Mouse (Mus musculus) left cerebral cortex, adult 9 months (tissue): ENCODE measurements around the gene Slc25a21.

Experiments used
- DNase-seq, 2 experiments: peaks; one replicate each; pipeline ENCODE4 v3.0.0; 2022; ENCODE audit warnings: low spot score in 2 of 2

The Slc25a21 gene

DNA sequence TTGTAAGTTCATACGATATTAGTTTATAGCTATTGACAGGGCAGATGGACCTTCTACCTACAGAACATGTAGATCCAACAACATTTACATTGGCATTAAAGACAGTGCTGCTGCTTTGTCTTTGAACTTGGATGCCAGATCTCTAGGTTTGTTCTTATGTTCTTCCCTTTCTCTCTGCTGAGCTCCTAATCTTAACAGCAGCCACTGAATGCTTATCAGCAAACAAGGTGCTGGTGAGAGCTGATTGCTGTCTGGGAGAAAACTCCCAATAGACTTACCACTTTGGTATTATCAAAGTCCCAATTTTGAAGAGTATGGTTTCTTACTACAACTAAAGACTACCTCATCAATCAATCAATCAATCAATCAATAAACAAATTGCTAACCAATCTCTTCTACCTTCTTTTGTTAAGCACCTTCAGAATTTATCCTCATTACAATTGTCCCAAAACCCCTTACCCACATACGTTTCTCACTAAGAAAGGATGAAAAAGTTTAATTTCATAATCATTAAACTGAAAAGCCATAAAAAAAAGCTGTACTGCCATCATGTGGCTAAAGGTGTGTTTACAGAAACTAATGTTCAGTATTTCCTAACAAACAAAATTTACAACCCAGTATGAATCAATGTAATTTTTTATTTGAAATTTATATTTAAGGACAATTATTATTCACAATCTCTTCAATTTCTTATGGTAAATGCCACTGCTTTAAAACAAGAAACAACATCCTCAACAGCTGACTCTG is 12.7 kb downstream of the Slc25a21 start:
- DNase-seq, result no peak

DNA sequence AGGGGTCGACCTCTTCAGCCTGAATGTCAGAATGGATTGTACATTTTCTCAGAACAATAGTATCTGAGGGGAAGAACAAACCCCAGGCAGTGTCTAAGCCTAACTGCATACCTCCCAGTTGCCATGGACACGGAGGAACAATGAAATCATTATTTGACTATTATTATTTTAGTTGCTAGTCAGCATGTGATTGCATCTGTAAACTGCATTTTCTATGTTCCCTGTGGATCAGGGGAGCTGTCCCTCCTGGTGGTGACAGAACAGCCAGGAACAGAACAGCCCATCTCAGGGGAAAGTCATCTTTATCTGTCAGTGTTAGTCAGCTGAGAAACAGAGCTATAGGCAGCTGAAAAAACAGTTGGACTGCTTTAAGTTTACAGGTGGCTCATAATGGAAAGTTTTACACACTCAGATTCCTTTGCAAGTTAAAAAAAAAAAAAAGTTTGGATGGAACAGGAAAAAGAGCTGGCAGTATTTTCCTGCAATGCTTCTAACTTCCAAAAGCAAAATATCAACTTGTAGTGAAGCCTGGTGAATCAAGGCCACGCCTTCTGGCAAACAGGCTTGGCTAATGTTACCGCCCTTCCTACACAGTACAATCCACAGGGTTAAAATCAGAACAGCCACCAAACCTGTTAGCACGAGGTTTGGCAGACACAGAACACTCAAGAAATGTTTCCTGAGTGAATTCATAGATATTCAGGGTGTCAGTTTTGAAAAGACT is 17.6 kb downstream of the Slc25a21 start:
- DNase-seq, result no peak

DNA sequence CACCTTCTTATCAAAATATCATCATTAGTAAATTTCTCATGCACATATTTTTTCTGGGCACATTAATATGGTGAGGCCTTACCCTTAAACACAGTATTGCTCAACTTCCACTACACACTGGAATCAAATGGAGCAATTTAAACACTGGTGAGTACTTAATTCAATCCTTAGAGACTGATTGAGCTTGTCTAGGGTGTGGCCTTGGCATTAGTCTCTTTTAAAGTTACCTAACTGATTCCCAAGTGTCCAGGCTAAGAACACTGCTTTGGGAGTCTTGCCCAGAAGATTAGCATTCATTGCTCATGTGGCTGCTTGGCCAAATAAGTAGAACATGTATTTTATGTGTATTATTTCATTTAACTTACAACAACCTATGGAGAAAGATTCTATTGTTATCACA is 18.5 kb downstream of the Slc25a21 start:
- DNase-seq, result no peak

DNA sequence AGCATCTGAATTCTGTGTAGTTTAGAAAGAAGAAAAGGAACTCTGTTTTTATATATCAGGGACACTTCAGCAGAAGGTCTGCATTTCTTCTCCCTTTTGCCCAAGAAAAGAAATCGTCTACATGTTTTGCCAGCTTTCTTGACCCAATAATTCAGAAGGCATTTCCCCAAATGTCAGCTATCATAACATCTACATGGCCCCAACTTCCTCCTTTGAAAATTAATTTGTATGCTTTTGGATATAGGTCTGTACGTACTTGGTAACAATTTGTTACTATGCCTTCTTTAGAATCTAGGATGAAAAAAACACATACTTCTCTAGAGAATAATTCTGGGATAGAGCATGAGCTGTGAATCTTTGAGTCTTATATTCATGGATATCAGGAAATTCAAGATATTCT is 34.0 kb downstream of the Slc25a21 start:
- DNase-seq, result no peak

DNA sequence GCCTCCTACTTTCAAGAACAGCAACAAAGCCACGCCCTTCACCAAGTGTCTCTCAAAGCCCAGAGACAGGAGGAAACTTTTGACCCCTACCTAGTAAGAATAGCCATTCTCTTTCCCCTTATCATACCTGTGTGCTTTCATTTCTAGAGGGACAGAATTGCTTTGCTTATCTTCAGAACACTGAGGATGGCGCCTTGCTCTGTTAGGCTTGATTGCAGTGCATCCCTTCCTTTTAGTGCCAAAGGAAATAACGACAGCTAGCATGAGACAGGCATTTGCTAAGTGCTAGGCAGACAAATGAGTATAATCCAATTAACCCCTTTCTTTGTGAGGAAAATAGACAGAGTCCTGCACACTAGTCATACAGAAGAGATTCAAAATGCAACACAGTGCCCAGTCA is 34.4 kb downstream of the Slc25a21 start:
- DNase-seq, result no peak

DNA sequence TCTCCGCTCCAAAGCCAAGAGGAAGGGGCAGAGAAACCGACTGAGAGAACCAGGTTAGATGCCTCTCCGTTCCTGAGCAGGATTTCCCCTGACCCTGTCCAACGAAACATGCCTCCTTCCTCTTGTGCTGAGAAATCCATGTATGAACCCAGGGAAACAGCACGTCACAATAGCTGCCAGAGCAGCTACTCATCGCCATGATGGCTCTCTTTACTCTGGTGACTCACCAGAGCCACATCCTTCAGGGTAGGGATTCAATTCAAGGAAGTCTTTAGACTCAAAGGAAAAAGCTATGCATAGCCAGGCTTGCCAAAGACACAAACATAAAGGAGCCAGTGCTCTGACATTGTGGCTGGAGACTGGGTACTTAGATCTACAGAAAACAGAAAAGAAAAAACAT is 37.4 kb downstream of the Slc25a21 start:
- no peak for DNase-seq

DNA sequence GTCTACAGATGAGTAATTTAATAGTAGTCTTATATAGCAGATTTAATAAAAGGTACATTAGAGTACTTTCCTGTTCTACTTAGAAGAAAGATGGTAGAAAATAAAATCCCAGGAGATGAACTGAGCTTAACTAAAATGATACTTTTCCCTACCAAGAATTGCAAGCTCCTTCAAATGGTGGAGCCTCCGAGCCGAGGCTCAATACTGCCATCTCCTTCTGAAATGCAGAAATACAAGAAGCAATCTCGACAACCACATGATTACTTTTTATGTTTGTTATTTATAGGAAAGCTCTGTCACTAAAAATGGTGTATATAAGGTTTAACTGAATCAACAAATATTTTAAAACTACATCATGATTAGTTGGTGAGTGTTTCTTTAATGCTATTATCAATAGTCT is 39.0 kb downstream of the Slc25a21 start:
- DNase-seq, result no peak

DNA sequence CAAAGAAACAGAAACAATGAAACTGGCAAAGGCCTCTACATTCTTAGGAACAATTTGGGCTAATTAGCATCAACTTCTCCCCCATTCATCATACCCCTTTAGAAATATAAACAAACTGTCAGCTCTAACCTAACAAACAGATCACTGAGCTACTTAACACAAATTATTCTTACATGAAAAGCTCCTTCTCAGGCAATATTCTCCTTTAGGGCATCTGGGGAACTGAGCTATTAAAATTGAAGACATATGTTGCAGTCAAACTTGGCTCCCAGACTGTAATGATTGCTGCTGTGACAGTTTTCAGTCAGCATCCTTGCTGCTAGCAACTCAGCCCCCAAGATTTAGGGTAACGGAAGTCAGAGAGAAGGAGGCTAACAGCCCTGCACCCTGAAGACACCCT is 58.3 kb downstream of the Slc25a21 start:
- DNase-seq, result no peak

DNA sequence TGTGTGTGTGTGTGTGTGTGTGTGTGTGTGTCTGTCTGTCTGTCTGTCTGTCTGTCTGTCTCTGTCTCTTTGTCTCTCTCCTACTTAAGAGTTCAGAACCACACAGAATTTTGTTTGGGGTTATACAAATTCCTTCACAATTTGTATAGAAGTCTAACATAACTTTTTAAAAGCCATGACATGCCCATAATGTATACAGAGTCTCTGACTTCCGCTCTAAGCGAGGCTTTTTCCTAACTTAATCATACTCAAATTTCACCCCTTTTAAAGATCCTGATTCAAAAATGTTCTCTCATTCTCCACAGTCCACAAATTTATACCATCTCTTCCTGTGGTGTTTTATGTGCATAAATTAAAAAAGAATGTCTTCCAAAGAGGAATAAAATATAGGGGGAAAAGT is 59.5 kb downstream of the Slc25a21 start:
- DNase-seq, result no peak

DNA sequence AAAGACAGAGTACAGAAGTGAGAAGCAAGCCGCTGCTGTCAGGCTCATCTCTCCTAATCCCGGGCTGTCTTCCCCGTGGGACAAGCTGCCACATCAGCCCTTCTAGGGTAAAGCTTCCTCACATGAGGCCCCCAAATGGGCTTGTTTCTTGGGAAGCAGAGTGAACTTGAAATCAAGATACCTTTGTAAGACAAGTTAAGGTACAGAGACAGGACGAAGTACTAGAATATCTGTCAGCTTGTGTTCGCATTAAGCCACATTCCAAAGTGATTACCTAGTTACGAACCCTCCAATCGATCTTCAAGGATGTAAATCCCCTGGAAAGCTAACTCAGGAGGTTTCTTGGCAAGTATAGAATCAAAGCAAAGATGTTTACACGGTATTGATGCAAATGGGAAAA is 78.7 kb downstream of the Slc25a21 start:
- no peak for DNase-seq

DNA sequence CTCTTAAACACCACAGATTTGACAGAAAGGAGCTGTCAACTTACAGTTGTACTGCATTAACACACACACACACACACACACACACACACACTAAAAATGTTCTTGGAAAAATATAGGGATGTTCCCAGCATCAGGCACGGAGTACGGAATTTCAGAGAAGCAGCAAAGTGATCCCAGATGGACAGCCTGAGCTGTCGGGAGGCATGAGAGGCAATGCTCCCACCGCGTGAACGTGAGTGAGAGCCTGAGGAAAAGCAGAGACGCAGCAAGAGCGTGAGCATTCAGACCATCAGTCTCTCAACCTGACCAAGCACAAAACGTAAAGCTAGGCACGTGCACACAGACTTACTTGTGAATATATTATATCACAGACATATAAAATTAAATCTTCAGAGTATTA is 81.8 kb downstream of the Slc25a21 start:
- DNase-seq, result no peak

DNA sequence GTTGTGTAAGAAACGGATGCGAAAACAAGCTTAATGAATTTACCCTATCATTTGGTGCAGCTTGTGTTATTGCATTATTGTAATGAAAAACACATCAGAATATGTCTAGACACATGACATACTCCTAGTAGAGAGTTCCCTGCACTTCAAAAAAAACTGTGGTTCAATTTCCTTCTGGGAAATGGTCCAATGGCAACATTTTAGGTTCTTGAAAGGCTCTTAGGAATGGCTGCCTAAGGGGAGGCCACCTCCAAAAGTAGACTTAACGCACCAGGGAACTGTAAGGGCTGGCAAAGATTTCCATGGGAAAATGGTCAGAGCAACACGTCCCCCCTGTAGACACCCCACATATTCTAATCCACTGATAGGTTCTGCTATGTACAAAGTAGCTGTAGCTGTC is 87.9 kb downstream of the Slc25a21 start:
- DNase-seq, result no peak

DNA sequence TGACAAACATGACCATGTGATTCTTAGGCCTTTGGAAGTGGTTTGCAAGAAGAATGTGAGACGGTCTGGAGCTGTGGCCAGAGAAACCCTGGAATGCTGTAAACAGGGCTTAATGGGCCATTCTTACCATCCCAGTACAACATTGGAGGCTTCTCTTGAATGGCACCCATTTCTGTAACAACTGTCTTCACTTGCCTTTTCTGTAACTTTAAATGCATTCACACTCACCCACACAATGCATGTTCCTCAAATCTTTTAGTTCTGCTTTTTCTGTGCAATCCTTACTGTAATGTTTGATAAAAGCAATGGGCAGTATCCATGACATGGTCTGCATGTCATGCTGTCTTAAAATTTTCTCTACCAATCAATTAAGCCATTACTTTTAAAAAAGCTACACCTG is 95.0 kb downstream of the Slc25a21 start:
- DNase-seq, result no peak

DNA sequence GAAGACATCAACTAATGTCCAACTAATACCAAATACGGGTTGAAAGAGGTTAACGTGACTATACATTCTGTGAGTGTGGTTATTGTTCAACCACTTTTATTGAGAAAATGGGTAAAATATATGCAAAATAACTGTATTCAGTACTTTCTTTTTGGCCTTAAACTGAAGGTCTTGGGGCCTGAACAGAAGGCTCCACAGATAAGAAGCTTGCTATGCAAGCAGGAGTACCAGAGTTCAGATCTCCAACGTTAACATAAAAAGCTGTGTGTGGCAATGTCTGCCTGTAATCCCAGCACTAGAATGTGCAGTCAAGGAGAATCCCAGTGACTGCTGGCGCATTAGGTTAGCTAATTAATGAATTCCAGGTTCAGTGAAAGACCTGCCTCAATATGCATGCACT is 96.7 kb downstream of the Slc25a21 start:
- DNase-seq, result no peak

DNA sequence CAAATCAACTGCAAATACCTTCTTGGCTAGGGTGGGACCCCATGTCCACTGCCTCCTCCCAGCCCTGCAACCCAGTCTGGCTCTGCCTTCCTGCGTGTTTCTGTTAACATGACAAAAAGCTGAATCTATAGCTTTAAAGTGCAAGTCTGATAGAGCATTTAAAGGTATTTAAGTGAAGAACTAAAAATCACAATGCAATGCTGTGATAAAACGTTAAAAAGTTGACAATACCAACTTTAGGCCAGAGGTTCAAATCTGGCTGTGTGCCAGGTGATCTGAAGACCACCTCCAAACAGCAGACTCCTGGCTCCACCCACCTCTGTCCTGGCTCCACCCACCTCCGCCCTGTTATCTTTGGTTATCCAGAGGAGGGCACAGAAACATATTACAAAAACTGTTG is 98.2 kb downstream of the Slc25a21 start:
- no peak for DNase-seq

DNA sequence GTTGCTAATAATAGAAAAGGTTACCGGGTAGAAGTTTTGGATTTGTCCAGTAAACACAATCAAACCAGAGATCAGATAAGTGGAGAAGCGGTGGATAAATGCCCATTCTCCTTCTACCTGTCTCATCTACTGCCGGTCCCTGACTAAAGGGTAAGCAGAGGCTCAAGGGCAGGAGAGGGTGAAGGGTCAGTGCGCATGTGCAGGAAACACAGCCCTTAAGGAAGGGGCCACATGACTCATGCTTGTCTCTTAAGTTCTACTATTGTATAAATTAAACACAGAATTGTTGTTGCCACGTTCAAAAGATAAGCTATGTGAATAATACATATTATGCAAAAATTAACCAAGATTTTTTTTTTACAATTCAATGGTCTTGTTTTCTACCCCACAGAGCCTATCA is 98.9 kb downstream of the Slc25a21 start:
- no peak for DNase-seq

DNA sequence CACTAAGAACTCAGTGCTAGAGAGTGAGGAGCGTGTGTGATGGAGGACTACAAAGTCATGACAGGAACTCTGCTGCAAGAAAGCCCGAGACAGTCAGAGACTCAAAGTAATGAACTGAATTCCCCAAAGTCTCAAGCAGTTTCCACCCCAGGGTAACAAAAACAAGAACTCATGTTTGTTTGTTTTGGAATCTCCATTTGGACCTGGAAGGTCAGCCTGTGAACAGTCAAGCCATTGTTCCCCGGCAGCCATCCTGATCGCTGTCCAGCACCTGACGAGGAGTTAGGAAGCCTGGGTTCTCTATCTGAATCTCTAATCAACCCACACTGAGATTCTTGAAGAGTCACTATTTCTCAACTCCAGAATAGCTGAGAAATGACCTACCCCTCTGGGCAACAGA is 104.2 kb downstream of the Slc25a21 start:
- no peak for DNase-seq

DNA sequence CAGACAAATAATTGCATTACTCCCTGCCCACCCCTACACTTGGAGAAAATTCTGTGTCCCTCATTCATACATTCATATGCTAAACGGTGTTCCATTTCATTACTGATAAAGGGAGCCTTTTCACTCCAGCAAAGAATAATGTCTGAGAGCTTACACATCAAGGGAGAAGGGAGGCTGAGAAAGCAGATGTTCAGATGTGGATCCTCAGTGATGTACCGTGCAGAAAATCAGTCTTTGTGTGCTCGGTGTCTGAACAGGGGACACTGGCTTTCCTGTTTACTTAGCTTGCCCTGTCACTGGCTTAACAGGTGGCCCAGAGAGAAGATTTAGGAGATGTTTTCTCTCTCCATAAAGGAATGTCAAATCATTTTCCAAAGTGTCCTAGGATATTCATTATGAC is 112.8 kb downstream of the Slc25a21 start:
- no peak for DNase-seq

DNA sequence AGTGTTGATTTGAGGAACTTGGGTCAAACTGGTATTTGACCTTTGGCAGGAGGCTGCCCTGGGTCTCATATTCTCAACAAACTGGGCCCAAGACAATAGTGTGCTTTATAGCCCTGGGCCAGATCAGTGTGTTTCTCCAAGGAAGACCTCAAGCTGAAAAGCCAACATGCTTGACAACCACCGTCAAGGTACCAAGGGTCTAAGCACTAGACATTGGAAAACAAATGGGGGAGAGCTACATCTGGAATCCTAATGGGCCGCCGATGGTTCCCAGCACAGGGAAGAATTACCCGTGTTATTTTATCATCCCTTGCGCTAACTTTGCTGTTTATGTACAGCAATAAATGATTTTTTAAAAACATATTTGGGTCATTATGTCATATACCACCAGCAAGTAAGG is 113.7 kb downstream of the Slc25a21 start:
- DNase-seq, result no peak

DNA sequence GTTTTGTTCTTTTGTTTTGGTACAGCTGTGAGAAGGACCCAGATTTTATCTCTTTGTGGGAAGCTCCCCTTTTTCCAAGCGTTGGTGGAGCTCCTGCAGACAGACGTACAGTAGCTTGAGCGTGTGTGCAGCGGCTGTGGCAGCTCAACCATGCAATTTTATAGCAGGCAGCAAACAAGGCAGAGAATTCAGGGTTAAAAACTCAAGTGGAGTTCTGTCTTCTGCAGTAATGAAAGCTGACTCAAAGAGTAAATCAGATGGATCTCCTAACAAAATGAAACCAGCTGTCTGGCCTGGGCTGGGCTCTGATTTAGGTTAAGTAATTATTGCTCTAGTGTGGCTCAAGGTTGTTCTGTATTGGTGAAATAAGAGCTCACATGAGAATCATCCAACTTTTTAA is 120.7 kb downstream of the Slc25a21 start:
- no peak for DNase-seq

DNA sequence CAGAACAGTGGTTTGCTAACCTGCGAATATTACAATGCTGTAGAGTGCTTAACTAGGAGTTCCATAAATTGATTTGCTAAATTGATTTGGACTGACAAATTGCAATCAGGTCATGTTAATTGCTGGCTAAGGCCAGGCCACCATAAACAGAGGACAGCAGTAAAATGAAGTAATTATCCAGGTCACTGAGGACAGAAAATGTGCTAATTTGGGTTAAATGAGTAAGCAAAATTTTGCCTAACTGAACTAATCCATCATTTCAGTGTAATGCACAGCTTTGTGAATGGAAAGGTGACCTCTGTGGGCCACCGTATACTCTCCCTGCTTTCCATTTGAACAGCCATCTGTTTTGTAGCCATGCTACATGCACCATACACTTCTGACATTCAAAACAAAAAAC is 124.7 kb downstream of the Slc25a21 start:
- DNase-seq, result no peak

DNA sequence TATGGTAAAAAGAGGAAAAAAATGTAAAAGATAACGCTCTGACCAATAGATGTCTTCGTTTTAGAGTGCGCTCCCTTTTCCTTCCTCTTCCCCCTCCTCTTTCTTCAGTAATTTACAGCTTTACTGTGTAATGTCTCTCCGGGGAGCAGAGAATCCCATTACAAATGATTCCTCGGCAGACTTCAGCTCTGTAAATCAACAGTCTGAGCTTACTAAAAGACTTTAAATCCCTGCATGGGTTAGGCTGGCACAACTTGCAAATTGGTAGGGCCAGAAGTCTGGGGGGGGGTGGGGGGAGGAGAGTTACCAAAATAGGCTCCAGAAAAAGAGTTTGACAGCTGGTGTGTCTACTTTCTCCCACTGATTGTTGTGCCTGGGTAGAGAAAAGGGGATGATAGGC is 128.7 kb downstream of the Slc25a21 start:
- DNase-seq, result no peak

DNA sequence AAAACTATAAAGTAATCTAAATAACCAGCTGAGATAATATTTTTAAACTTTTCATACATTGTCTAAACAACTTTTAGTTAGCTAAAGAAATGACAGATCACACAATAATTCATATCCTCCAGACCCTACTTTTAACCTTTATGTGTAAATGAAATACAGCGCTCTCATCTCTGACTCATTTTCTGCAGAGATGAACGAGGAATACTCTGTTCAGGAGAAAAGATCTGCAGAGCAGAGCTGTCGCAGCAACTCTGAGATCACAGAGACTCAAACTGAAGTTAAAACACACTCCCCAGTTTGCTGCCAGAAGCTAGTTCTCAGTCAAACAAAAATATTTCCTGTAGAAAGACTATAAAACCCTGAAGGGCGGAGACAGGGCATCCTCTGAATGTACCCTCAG is 177.5 kb downstream of the Slc25a21 start:
- DNase-seq, result no peak

DNA sequence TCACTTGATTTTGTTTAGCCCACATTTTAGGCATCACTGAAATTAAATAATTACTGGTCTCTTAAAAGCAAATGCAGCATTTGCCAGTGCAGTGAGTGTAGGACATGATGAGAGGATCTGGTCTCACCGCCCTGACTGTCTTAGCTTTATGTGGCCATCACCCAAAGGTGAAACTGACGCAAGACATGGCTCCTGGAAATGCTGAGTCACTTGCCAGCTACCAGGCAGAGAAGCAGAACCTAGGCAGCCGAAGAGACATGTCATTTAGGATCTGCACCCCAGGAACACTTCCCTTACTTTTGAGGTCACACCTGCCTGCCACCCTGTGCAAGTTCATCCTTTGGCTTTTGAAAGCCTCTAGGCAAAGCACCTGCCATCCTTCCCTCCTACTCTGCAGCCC is 180.4 kb downstream of the Slc25a21 start:
- DNase-seq, result no peak
